Mouse (Mus musculus): Measurements from ENCODE around the gene Mdga2. TPM values are rescaled to one million over a fixed set of nuclear protein-coding genes. Genes with fewer than 3 reads are reported as not detected.
A peak's percentile ranks its signal among the peaks of the same experiment; 100 is the strongest.

Gene Mdga2
- polyA plus RNA-seq, 1 experiment from 2014 or later: 8.7 TPM

- 89% methylated on average over 3 of the region's 3 CpGs for WGBS
- no peak overlapping the region for H3K27ac ChIP-seq (ENCODE audit: low read depth, low read length)
- no peaks in the 10 kb centered on the region for H3K27me3 ChIP-seq (replicated peaks; ENCODE audit: control insufficient read depth, insufficient read depth, low read length)
- no peak for ATAC-seq
- H3K4me1 ChIP-seq (ENCODE audit: control insufficient read depth, insufficient read depth, low read length): no peaks in the 10 kb centered on the region
- H3K4me3 ChIP-seq (ENCODE audit: low read depth, low read length): no peak overlapping the region
- DNase-seq (ENCODE audit: low spot score): no peak
- no peak overlapping the region for H3K9ac ChIP-seq (ENCODE audit: low read length)
- H3K9me3 ChIP-seq (replicated peaks; ENCODE audit: control insufficient read depth, low read length): no peaks in the 10 kb centered on the region
- no peaks in the 10 kb centered on the region for H3K36me3 ChIP-seq (ENCODE audit: control insufficient read depth, insufficient read depth, low read length)
- H3K4me2 ChIP-seq (ENCODE audit: low read length): no peak overlapping the region
Observed at GRCm38 (mm10) chr12:66702781-66703180, 519.6 kb downstream of the Mdga2 start.

- H3K36me3 ChIP-seq (ENCODE audit: control insufficient read depth, insufficient read depth, low read length): no peaks in the 10 kb centered on the region
- WGBS: 71% methylated on average over 3 of the region's 3 CpGs
Observed at GRCm38 (mm10) chr12:66679558-66679957, 542.8 kb downstream of the Mdga2 start.

GRCm38 (mm10) chr12:66648605-66649552 lies 573.5 kb downstream of the Mdga2 start:
- Histone ChIP-seq H3K36me3 (ENCODE audit: control insufficient read depth, insufficient read depth, low read length) (no peaks in the 10 kb centered on the region), H3K27me3 (replicated peaks; ENCODE audit: control insufficient read depth, insufficient read depth, low read length) (no peaks in the 10 kb centered on the region), H3K4me1 (ENCODE audit: control insufficient read depth, insufficient read depth, low read length) (no peaks in the 10 kb centered on the region), H3K27ac (ENCODE audit: low read depth, low read length) (no peak overlapping the region), H3K9me3 (replicated peaks; ENCODE audit: control insufficient read depth, low read length) (no peaks in the 10 kb centered on the region), H3K9ac (ENCODE audit: low read length) (no peak overlapping the region), H3K4me3 (ENCODE audit: low read depth, low read length) (no peak overlapping the region), H3K4me2 (ENCODE audit: low read length) (no peak overlapping the region)
- ATAC-seq (peak; percentile 63), DNase-seq (ENCODE audit: low spot score) (peak; percentile 6)
- 55% methylated on average over 12 of the region's 12 CpGs for WGBS

More at GRCm38 (mm10) chr12:66679558-66679957, 542.8 kb downstream of the Mdga2 start:
- Histone ChIP-seq H3K9ac (ENCODE audit: low read length) (no peak overlapping the region), H3K9me3 (replicated peaks; ENCODE audit: control insufficient read depth, low read length) (no peaks in the 10 kb centered on the region), H3K27me3 (replicated peaks; ENCODE audit: control insufficient read depth, insufficient read depth, low read length) (no peaks in the 10 kb centered on the region), H3K27ac (ENCODE audit: low read depth, low read length) (no peak overlapping the region), H3K4me1 (ENCODE audit: control insufficient read depth, insufficient read depth, low read length) (no peaks in the 10 kb centered on the region), H3K4me3 (ENCODE audit: low read depth, low read length) (no peak overlapping the region), H3K4me2 (ENCODE audit: low read length) (no peak overlapping the region)
- no peak for DNase-seq (ENCODE audit: low spot score)
- ATAC-seq: no peak

GRCm38 (mm10) chr12:66640408-66640807 lies 581.9 kb downstream of the Mdga2 start:
- H3K9ac ChIP-seq (ENCODE audit: low read length): no peak overlapping the region
- H3K4me2 ChIP-seq (ENCODE audit: low read length): no peak overlapping the region
- no peaks in the 10 kb centered on the region for H3K27me3 ChIP-seq (replicated peaks; ENCODE audit: control insufficient read depth, insufficient read depth, low read length)
- WGBS: 22% methylated on average over 1 of the region's 1 CpGs
- no peak overlapping the region for H3K27ac ChIP-seq (ENCODE audit: low read depth, low read length)
- H3K36me3 ChIP-seq (ENCODE audit: control insufficient read depth, insufficient read depth, low read length): no peaks in the 10 kb centered on the region
- ATAC-seq (peak; percentile 85; the same call in 1 of the 2 replicates), DNase-seq (ENCODE audit: low spot score) (peak; percentile 73)
- H3K4me3 ChIP-seq (ENCODE audit: low read depth, low read length): no peak overlapping the region
- no peaks in the 10 kb centered on the region for H3K4me1 ChIP-seq (ENCODE audit: control insufficient read depth, insufficient read depth, low read length)
- H3K9me3 ChIP-seq (replicated peaks; ENCODE audit: control insufficient read depth, low read length): no peaks in the 10 kb centered on the region

- ATAC-seq (no peak), DNase-seq (ENCODE audit: low spot score) (no peak)
- no peak overlapping the region for H3K4me3 ChIP-seq (ENCODE audit: low read depth, low read length)
- no peak overlapping the region for H3K4me2 ChIP-seq (ENCODE audit: low read length)
- 85% methylated on average over 3 of the region's 3 CpGs for WGBS
- H3K9ac ChIP-seq (ENCODE audit: low read length): no peak overlapping the region
- no peaks in the 10 kb centered on the region for H3K9me3 ChIP-seq (replicated peaks; ENCODE audit: control insufficient read depth, low read length)
- no peaks in the 10 kb centered on the region for H3K27me3 ChIP-seq (replicated peaks; ENCODE audit: control insufficient read depth, insufficient read depth, low read length)
- no peak overlapping the region for H3K27ac ChIP-seq (ENCODE audit: low read depth, low read length)
- no peaks in the 10 kb centered on the region for H3K4me1 ChIP-seq (ENCODE audit: control insufficient read depth, insufficient read depth, low read length)
- H3K36me3 ChIP-seq (ENCODE audit: control insufficient read depth, insufficient read depth, low read length): no peaks in the 10 kb centered on the region
Observed at GRCm38 (mm10) chr12:66619944-66620343, 602.4 kb downstream of the Mdga2 start.

GRCm38 (mm10) chr12:66591617-66592230 lies 630.6 kb downstream of the Mdga2 start:
- Histone ChIP-seq H3K9me3 (replicated peaks; ENCODE audit: control insufficient read depth, low read length) (no peaks in the 10 kb centered on the region), H3K27ac (ENCODE audit: low read depth, low read length) (no peak overlapping the region), H3K4me1 (ENCODE audit: control insufficient read depth, insufficient read depth, low read length) (no peaks in the 10 kb centered on the region), H3K36me3 (ENCODE audit: control insufficient read depth, insufficient read depth, low read length) (no peaks in the 10 kb centered on the region), H3K4me2 (ENCODE audit: low read length) (no peak overlapping the region), H3K27me3 (replicated peaks; ENCODE audit: control insufficient read depth, insufficient read depth, low read length) (no peaks in the 10 kb centered on the region), H3K4me3 (ENCODE audit: low read depth, low read length) (no peak overlapping the region), H3K9ac (ENCODE audit: low read length) (no peak overlapping the region)
- peak; percentile 50 for DNase-seq (ENCODE audit: low spot score)
- WGBS: 27% methylated on average over 1 of the region's 1 CpGs
- peak; percentile 58 for ATAC-seq

- WGBS: 93% methylated on average over 1 of the region's 1 CpGs
- H3K4me1 ChIP-seq (ENCODE audit: control insufficient read depth, insufficient read depth, low read length): no peaks in the 10 kb centered on the region
- H3K36me3 ChIP-seq (ENCODE audit: control insufficient read depth, insufficient read depth, low read length): no peaks in the 10 kb centered on the region
- ATAC-seq: no peak
- no peaks in the 10 kb centered on the region for H3K9me3 ChIP-seq (replicated peaks; ENCODE audit: control insufficient read depth, low read length)
- no peak overlapping the region for H3K4me3 ChIP-seq (ENCODE audit: low read depth, low read length)
- no peak overlapping the region for H3K9ac ChIP-seq (ENCODE audit: low read length)
- DNase-seq (ENCODE audit: low spot score): no peak
- no peak overlapping the region for H3K27ac ChIP-seq (ENCODE audit: low read depth, low read length)
- no peaks in the 10 kb centered on the region for H3K27me3 ChIP-seq (replicated peaks; ENCODE audit: control insufficient read depth, insufficient read depth, low read length)
- H3K4me2 ChIP-seq (ENCODE audit: low read length): no peak overlapping the region
Observed at GRCm38 (mm10) chr12:66565396-66565795, 657.0 kb downstream of the Mdga2 start.

GRCm38 (mm10) chr12:66556846-66557245 lies 665.5 kb downstream of the Mdga2 start:
- H3K4me1 ChIP-seq (ENCODE audit: control insufficient read depth, insufficient read depth, low read length): no peaks in the 10 kb centered on the region
- DNase-seq (ENCODE audit: low spot score) (peak; percentile 65), ATAC-seq (0 out of 2 replicates have a peak, but pooled peaks have one; percentile 30)
- no peaks in the 10 kb centered on the region for H3K27me3 ChIP-seq (replicated peaks; ENCODE audit: control insufficient read depth, insufficient read depth, low read length)
- WGBS: 39% methylated on average over 3 of the region's 3 CpGs
- H3K9ac ChIP-seq (ENCODE audit: low read length): no peak overlapping the region
- no peak overlapping the region for H3K4me2 ChIP-seq (ENCODE audit: low read length)
- H3K9me3 ChIP-seq (replicated peaks; ENCODE audit: control insufficient read depth, low read length): no peaks in the 10 kb centered on the region
- H3K4me3 ChIP-seq (ENCODE audit: low read depth, low read length): no peak overlapping the region
- no peaks in the 10 kb centered on the region for H3K36me3 ChIP-seq (ENCODE audit: control insufficient read depth, insufficient read depth, low read length)
- H3K27ac ChIP-seq (ENCODE audit: low read depth, low read length): no peak overlapping the region
